Mouse (Mus musculus) stomach, embryonic 15.5 days (tissue): Measurements from ENCODE around the gene Stard10. TPM values are rescaled to one million over a fixed set of nuclear protein-coding genes. Genes with fewer than 3 reads are reported as not detected.

Experiments
- ATAC-seq: fragments of 200-750 bp; cut with Nextera tagmentation; 2 replicates; pipeline ENCODE4 v1.8.0; 2017; ENCODE audit warnings: low read depth, moderate number of reproducible peaks, moderate TSS enrichment; ENCODE audit not compliant: insufficient read depth, low FRiP score
- H3K27ac ChIP-seq: fragments of 300-500 bp; sonication (generic); 2 replicates; pipeline ENCODE4 v1.5.1; 2015; ENCODE audit warnings: mild to moderate bottlenecking, inconsistent platforms
- H3K27me3 ChIP-seq: fragments of 300-500 bp; sonication (generic); replicated peaks from 2 replicates; pipeline ENCODE4 v1.6.1; 2015; ENCODE audit warnings: inconsistent platforms
- H3K36me3 ChIP-seq: fragments of 300-500 bp; sonication (generic); 2 replicates; pipeline ENCODE4 v1.6.1; 2015; ENCODE audit warnings: inconsistent platforms
- H3K4me1 ChIP-seq: fragments of 300-500 bp; sonication (generic); 2 replicates; pipeline ENCODE4 v1.6.1; 2015; ENCODE audit warnings: inconsistent platforms
- H3K4me2 ChIP-seq: fragments of 300-500 bp; sonication (generic); 2 replicates; pipeline ENCODE4 v1.6.1; 2015; ENCODE audit warnings: mild to moderate bottlenecking, inconsistent platforms
- H3K4me3 ChIP-seq: fragments of 300-500 bp; sonication (generic); replicated peaks from 2 replicates; pipeline ENCODE4 v1.5.1; 2015; ENCODE audit warnings: inconsistent platforms
- H3K9ac ChIP-seq: fragments of 300-500 bp; sonication (generic); 2 replicates; pipeline ENCODE4 v1.6.1; 2015; ENCODE audit warnings: inconsistent platforms
- H3K9me3 ChIP-seq: fragments of 300-500 bp; sonication (generic); 2 replicates; pipeline ENCODE4 v1.6.1; 2016; ENCODE audit warnings: inconsistent platforms
- WGBS: fragments of 180-500 bp; shearing (Covaris S2); methylation state at CpG from one replicate; pipeline ENCODE4 v1.1.7; 2015; 5-methylcytosine and 5-hydroxymethylcytosine counted together
- polyA plus RNA-seq: library from polyadenylated mRNA; unstranded; fragments of >200 nt; fragmentation: Nextera tagmentation; extraction: Ambion mirVana; gene quantifications from 2 replicates; pipeline ENCODE4 v1.2.1, GENCODE M21; 2015

Stard10 gene
- polyA plus RNA-seq, 1 experiment from 2014 or later, result 112 TPM

DNA sequence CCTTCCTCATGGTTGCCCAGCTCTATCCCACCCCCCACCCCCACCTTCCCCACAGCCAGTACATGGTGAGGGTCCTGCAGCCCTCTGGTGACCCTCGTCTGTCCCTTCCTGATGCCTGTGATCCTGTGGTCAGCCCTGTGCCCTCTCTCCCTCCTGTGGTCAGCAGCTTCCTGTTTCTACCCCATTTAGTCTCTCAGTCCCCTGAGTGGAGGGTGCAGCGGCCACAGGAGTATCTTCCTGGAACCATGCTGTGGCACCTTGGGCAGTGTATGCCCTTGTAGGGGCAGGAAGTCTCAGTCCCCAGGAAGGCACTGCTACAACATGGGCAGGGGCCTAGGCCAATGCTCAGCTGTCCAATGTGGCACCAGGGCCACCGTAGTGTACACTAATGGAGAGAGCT lies 40.0 kb downstream of the Stard10 start:
- H3K9me3 ChIP-seq, result no peaks in the 10 kb centered on the region
- no peak overlapping the region for H3K4me3 ChIP-seq
- H3K36me3 ChIP-seq, result no peaks in the 10 kb centered on the region
- no peaks in the 10 kb centered on the region for H3K27me3 ChIP-seq
- no peak overlapping the region for H3K9ac ChIP-seq
- H3K4me1 ChIP-seq, result peaks cover 17% of the 10 kb centered on the region
- 62% methylated on average over 3 of the region's 3 CpGs for WGBS
- no peak overlapping the region for H3K4me2 ChIP-seq
- H3K27ac ChIP-seq, result no peak overlapping the region
- ATAC-seq, result no peak

- Histone ChIP-seq H3K4me1 (peaks cover 15% of the 10 kb centered on the region), H3K9me3 (no peaks in the 10 kb centered on the region), H3K4me3 (no peak overlapping the region), H3K4me2 (no peak overlapping the region), H3K27me3 (no peaks in the 10 kb centered on the region), H3K36me3 (no peaks in the 10 kb centered on the region), H3K9ac (no peak overlapping the region), H3K27ac (no peak overlapping the region)
- WGBS, result 73% methylated on average over 3 of the region's 3 CpGs
- no peak for ATAC-seq
Observed at GRCm38 (mm10) chr7:101360406-101360805, 43.5 kb downstream of the Stard10 start.

- ATAC-seq, result no peak
- Histone ChIP-seq H3K4me3 (no peak overlapping the region), H3K9ac (no peak overlapping the region), H3K9me3 (no peaks in the 10 kb centered on the region), H3K4me2 (no peak overlapping the region), H3K27ac (no peak overlapping the region), H3K4me1 (peaks cover 15% of the 10 kb centered on the region), H3K36me3 (no peaks in the 10 kb centered on the region), H3K27me3 (no peaks in the 10 kb centered on the region)
- WGBS, result 75% methylated on average over 4 of the region's 4 CpGs
Observed at GRCm38 (mm10) chr7:101361021-101361420, 44.1 kb downstream of the Stard10 start.

GRCm38 (mm10) chr7:101361767-101362166 lies 44.9 kb downstream of the Stard10 start:
- H3K9ac ChIP-seq, result no peak overlapping the region
- WGBS, result 43% methylated on average over 4 of the region's 4 CpGs
- H3K27me3 ChIP-seq, result no peaks in the 10 kb centered on the region
- H3K9me3 ChIP-seq, result no peaks in the 10 kb centered on the region
- H3K4me2 ChIP-seq, result no peak overlapping the region
- H3K36me3 ChIP-seq, result no peaks in the 10 kb centered on the region
- peaks cover 15% of the 10 kb centered on the region for H3K4me1 ChIP-seq
- no peak overlapping the region for H3K4me3 ChIP-seq
- H3K27ac ChIP-seq, result peak overlapping the region; percentile 40
- ATAC-seq, result no peak

DNA sequence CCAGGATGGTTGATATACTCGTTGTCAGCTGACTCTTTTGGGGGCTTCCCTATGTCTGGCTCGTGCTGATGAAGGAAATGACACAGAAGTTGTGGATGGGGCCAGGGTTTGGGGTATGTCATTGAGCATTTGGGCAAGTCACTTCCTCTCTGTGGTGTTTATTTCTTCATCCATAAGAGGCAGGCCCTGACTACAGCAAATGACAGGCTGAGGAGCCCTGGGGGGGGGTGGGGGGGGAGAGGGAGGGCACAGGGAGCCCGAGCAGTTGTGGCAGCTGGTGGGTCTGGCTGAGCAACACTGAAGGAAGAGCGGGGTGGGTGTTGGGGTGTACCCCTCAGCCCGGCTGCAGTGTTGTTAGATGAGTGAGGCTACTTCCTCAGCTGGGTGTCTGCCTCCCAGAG lies 45.9 kb downstream of the Stard10 start:
- no peak for ATAC-seq
- Histone ChIP-seq H3K9ac (no peak overlapping the region), H3K4me3 (no peak overlapping the region), H3K4me1 (peaks cover 8% of the 10 kb centered on the region; the same call in 1 of the 2 replicates), H3K27me3 (no peaks in the 10 kb centered on the region), H3K4me2 (no peak overlapping the region), H3K9me3 (no peaks in the 10 kb centered on the region), H3K36me3 (no peaks in the 10 kb centered on the region), H3K27ac (no peak overlapping the region)
- 60% methylated on average over 5 of the region's 5 CpGs for WGBS

- 74% methylated on average over 5 of the region's 5 CpGs for WGBS
- H3K4me3 ChIP-seq, result no peak overlapping the region
- no peaks in the 10 kb centered on the region for H3K36me3 ChIP-seq
- no peak overlapping the region for H3K9ac ChIP-seq
- no peaks in the 10 kb centered on the region for H3K27me3 ChIP-seq
- no peak overlapping the region for H3K27ac ChIP-seq
- H3K4me2 ChIP-seq, result no peak overlapping the region
- peaks cover 16% of the 10 kb centered on the region; the same call in 1 of the 2 replicates for H3K4me1 ChIP-seq
- no peaks in the 10 kb centered on the region for H3K9me3 ChIP-seq
- no peak for ATAC-seq
Observed at GRCm38 (mm10) chr7:101363914-101364313, 47.0 kb downstream of the Stard10 start.

DNA sequence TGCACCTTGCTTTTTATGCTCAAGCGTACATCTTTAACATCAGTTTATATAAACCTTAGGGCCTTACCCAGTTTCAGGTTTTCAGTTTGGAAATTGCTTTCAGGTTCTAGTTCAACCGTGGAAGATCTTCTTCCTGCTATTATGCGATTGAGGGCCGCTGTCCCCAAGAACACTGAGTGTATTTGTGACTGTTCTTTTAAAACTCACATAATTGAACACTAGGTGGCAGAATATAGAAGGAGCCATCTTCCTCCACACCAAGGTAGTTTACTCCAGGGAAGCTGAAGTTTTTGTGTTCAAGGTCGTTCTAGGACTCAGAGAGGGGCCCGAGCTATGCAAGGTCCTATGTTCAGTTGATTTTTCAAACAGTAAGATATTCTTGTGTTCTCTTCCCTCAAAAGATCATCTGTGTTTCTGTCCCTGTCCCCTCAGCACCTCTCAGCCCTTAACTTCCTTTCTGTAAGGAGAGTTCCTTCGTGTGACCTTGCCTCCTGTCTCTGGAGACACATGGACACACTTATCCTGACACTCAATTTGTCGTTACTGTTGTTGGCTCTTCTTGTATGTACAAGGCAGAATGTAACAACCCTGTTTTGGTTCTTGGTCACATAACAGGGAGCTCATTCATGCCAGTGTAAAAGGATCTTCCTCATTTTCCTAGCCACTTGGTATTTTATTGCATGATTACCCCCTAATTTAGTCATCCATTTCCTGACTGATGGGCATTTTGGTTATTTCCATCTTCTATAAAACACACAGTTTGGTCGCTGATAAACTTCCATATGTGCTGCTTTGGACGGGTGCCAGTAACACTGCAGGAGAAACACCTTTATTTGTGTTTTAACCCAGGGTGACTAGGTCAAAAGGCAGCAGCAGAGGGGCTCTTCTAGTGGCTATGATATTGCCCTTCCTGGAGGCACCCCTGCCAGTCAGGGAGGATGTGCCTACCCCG lies 51.3 kb downstream of the Stard10 start:
- Histone ChIP-seq H3K27me3 (no peaks in the 10 kb centered on the region), H3K9me3 (no peaks in the 10 kb centered on the region), H3K27ac (no peak overlapping the region), H3K36me3 (no peaks in the 10 kb centered on the region), H3K4me3 (no peak overlapping the region), H3K4me1 (0 out of 2 replicates have a peak, but pooled peaks cover 7% of the 10 kb centered on the region), H3K9ac (no peak overlapping the region), H3K4me2 (no peak overlapping the region)
- 53% methylated on average over 11 of the region's 11 CpGs for WGBS
- no peak for ATAC-seq

GRCm38 (mm10) chr7:101369666-101370065 lies 52.8 kb downstream of the Stard10 start:
- Histone ChIP-seq H3K4me1 (0 out of 2 replicates have a peak, but pooled peaks cover 7% of the 10 kb centered on the region), H3K27me3 (no peaks in the 10 kb centered on the region), H3K27ac (no peak overlapping the region), H3K4me2 (no peak overlapping the region), H3K4me3 (no peak overlapping the region), H3K36me3 (no peaks in the 10 kb centered on the region), H3K9me3 (no peaks in the 10 kb centered on the region), H3K9ac (no peak overlapping the region)
- no peak for ATAC-seq
- 78% methylated on average over 7 of the region's 7 CpGs for WGBS

DNA sequence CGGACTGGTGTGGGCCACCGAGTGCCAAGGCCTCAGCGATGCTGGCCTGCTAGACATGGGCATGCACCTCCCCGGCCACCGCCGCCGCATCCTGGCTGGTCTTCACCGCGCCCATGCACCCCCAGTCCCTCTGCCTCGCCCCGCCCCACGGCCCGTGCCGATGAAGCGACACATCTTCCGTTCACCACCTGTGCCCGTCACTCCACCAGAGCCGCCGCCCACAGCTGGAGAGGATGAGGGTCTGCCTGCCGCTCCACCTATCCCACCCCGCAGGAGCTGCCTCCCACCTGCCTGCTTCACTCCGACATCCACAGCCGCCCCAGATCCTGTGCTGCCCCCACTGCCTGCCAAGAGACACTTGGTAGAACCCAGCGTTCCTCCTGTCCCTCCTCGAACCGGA lies 56.2 kb downstream of the Stard10 start:
- ATAC-seq, result no peak
- Histone ChIP-seq H3K27me3 (no peaks in the 10 kb centered on the region), H3K4me3 (no peak overlapping the region), H3K9me3 (no peaks in the 10 kb centered on the region), H3K36me3 (no peaks in the 10 kb centered on the region), H3K27ac (no peak overlapping the region), H3K4me2 (no peak overlapping the region), H3K9ac (no peak overlapping the region), H3K4me1 (peaks cover 12% of the 10 kb centered on the region)
- WGBS, result 79% methylated on average over 26 of the region's 26 CpGs

GRCm38 (mm10) chr7:101374155-101374554 lies 57.3 kb downstream of the Stard10 start:
- H3K27me3 ChIP-seq, result no peaks in the 10 kb centered on the region
- H3K36me3 ChIP-seq, result no peaks in the 10 kb centered on the region
- H3K4me2 ChIP-seq, result no peak overlapping the region
- H3K27ac ChIP-seq, result no peak overlapping the region
- ATAC-seq, result no peak
- H3K9me3 ChIP-seq, result no peaks in the 10 kb centered on the region
- no peak overlapping the region for H3K9ac ChIP-seq
- H3K4me1 ChIP-seq, result peaks cover 16% of the 10 kb centered on the region
- H3K4me3 ChIP-seq, result no peak overlapping the region

GRCm38 (mm10) chr7:101376701-101377340 lies 59.9 kb downstream of the Stard10 start:
- ATAC-seq, result no peak
- H3K27ac ChIP-seq, result 0 out of 2 replicates have a peak overlapping the region, but pooled peaks have one; percentile 93
- 73% methylated on average over 10 of the region's 10 CpGs for WGBS

DNA sequence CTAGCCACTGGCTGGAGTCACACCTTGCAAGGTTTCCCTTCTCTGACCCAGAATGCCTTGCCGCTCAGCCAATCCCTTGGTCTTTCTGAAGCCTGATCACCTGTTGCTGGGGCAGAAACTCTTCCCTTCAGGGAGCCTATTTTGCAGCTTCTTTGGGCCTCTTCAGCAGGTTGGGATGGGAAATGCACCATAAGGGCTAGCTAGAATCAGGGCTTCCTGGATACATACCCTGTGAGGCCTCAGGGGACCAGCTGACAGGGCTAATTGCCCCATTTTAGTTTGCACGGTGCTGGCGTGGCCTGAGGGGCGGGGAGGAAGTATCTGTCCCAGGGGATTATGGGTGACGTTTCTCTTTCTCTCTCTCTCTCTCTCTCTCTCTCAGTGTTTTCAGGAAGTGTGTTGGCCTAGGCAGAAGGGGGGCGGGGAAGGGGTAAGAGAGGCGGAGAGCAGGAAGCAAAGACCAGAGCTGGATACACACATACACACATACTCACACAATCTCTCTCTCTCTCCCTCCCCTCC lies 60.9 kb downstream of the Stard10 start:
- Histone ChIP-seq H3K9me3 (no peaks in the 10 kb centered on the region), H3K27ac (peak overlapping the region; percentile 93), H3K4me1 (peaks cover 25% of the 10 kb centered on the region), H3K4me3 (peak overlapping the region; percentile 37), H3K4me2 (peak overlapping the region; percentile 62), H3K27me3 (no peaks in the 10 kb centered on the region), H3K9ac (peak overlapping the region; percentile 42; the same call in 1 of the 2 replicates), H3K36me3 (no peaks in the 10 kb centered on the region)
- peak; percentile 89 for ATAC-seq
- WGBS, result 11% methylated on average over 7 of the region's 7 CpGs

More at GRCm38 (mm10) chr7:101376701-101377340, 59.9 kb downstream of the Stard10 start:
- Histone ChIP-seq H3K9ac (no peak overlapping the region), H3K27me3 (no peaks in the 10 kb centered on the region), H3K36me3 (no peaks in the 10 kb centered on the region), H3K4me1 (peaks cover 25% of the 10 kb centered on the region), H3K9me3 (no peaks in the 10 kb centered on the region), H3K4me3 (no peak overlapping the region), H3K4me2 (no peak overlapping the region)
